Mouse (Mus musculus) CD4-positive, CD25-positive, alpha-beta regulatory T cell, adult 4 months (primary cell): Measurements from ENCODE around the gene Hist1h3f. TPM values are rescaled to one million over a fixed set of nuclear protein-coding genes. Genes with fewer than 3 reads are reported as not detected.
"Not testable (repeated sequence)": the region's sequence is repeated elsewhere in the genome, so short reads cannot be mapped to it uniquely, and the experiment has no call there.

Experiments used
- ATAC-seq: one replicate; pipeline ENCODE4 v1.8.0; 2017
- polyA plus RNA-seq, 2 experiments: library from polyadenylated mRNA; unstranded; fragments of 100-300 nt; shearing (Covaris generic); gene quantifications; one replicate each; pipeline ENCODE4 v1.2.1; 2017

Gene Hist1h3f
- polyA plus RNA-seq, 2 experiments from 2014 or later = not detected

DNA sequence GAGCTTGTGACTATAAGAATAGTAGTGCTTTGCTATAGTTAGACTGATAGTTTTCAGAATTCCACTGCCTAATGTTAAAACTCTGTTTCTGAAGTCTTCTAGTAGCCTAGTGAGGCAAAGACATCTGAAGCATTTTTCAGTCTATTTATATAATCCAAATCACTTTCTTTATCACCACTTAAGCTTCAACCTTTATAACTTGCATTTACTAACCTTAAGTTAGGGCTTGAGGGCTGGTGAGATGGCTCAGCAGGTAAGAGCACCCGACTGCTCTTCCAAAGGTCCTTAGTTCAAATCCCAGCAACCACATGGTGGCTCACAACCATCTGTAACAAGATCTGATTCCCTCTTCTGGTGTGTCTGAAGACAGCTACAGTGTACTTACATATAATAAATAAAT is 4.0 kb upstream of the Hist1h3f start:
- ATAC-seq = not testable (repeated sequence)

DNA sequence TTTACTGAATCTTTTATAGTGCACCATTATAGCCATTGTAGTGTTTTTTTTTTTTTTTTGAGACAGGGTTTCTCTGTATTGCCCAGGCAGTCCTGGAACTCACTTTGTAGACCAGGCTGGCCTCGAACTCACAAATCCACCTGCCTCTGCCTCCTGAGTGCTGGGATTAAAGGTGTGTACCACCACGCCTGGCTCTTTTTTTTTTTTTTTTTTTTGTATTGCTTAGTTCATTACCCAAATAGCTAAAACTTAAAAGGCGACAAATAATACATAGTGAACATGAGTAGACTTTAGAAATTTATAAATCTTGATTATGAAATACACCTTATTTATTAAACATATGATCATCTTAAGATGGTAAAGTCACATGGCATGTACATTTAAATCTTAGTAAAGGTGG is 2.4 kb upstream of the Hist1h3f start:
- no peak for ATAC-seq

- ATAC-seq = not testable (repeated sequence)
These were observed 1.4 kb upstream of the Hist1h3f start for GRCm38 (mm10) chr13:23542225-23542980.

DNA sequence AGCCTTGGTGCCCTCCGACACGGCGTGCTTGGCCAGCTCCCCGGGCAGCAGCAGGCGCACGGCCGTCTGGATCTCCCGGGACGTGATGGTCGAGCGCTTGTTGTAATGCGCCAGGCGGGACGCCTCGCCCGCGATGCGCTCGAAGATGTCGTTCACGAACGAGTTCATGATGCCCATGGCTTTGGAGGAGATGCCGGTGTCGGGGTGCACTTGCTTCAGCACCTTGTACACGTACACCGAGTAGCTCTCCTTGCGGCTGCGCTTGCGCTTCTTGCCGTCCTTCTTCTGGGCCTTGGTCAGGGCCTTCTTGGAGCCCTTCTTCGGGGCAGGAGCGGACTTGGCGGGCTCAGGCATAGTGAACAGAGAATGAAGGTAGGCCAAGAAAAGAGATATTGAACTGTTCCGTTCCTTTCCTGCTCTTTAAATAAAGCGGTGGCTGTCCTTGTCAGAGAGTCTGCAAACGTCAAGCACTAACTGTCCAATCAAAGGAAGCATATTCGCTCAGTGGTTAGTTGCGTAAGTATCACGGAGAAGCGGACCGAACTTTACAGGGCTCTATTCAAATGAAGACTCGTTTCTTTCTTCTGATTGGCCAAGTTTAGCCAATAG is 749 bp upstream of the Hist1h3f start, which contains the start of gene Hist1h2bh:
TSS of gene Hist1h2bh (minus strand) at position 394 of the 609 bp plus-strand sequence.
- ATAC-seq = peak; percentile 89

DNA sequence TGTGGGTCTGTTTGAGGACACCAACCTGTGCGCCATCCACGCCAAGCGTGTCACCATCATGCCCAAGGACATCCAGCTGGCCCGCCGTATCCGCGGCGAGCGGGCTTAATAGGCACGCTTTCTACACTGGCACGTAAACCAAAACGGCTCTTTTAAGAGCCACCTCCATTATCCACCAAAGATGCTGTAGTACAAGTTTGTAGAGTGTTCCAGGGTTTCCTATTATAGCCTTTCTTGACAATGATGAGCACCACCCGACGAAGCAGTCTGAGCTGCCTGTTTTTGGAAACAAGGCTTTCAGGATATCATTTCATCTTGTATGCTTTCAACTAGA is 902 bp downstream of the Hist1h3f start:
- ATAC-seq = peak; percentile 2

GRCm38 (mm10) chr13:23546694-23547093 is 2.8 kb downstream of the Hist1h3f start:
- no peak for ATAC-seq

DNA sequence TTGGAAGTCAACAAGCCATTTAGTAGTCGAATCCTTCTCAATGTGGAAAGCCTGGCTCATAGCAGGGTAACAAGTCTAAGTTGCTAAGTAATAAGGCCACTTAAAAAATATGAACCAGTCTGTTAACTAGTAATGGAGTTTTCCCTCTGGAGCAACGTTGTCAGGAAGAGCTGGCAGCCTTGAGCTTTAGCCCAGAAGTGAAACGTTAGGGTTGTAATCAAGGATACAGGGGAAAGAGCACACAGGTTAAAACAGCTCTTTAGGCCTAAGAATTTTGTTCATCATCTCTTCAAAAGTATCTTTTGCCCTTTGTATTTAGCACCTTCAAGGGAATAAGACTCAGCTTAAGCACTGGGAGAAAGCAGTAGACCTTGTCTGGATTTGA is 6.9 kb downstream of the Hist1h3f start:
- no peak for ATAC-seq

DNA sequence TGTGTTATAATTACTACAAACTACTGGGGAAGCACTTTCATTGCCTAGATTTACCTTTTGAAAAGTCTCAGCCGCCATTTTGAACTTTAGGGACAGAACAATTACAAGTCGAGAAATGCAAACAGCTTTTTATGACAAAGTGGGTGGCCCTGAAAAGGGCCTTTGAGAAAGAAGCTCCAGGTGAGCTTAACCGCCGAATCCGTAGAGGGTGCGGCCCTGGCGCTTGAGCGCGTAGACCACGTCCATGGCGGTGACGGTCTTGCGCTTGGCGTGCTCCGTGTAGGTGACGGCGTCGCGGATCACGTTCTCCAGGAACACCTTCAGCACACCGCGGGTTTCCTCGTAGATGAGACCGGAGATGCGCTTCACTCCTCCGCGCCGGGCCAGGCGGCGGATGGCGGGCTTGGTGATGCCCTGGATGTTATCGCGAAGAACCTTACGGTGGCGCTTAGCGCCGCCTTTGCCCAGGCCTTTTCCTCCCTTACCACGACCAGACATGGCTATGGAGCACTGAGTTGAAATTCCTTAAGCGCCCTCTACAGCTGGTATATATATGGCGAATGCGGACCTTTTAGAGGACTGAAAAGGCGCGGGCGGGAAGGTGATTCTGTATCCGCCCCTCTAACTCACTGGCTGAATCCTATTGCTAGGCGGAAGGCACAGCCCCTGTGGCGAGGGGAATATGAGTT is 7.4 kb downstream of the Hist1h3f start, which contains the start of gene Hist1h4f:
TSS of gene Hist1h4f (minus strand) at position 503 of the 689 bp plus-strand sequence.
- peak; percentile 73 for ATAC-seq

DNA sequence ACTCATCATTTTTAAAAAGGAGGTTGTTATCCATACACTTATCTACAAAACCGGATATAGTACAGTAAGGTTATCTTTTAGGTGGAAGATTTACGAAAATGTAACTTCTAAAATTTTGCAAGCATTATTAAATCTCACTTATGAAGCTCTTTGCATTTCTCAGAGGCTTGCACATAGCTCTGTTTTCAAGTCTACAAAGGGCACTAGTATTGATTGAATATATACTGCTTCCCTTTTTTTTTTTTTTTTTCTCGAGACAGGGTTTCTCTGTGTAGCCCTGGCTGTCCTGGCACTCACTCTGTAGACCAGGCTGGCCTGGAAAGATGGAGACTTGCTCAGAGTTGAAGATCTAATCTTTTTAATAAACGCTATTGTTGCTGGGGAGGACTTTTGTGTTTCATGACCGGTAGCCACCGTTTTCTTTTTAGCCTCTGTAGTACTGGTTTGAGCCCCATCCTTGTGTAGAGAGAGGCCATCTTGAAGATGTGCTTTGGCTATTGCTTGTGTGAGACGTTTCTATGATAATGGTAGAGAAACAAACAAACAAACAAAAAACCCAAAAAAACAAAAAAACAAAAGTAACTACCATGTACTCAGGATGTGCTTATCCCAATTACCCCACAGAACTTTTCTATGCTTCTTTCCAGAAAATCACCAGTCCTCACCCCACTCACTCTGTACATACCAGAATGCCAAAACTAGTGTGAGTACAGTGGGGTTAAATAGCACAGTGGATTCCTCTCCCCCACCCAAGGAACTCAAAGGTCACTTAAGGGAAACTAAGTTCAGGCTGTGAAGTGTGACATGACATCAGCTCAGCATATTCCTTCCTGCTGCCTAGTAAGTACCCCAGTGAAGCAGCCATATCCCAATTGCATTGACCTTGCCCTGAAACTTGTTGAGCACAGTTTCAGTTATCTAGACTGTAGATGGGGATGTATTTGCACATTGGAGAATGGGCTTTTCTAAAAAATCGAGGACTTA is 8.4 kb downstream of the Hist1h3f start:
- ATAC-seq = no peak

DNA sequence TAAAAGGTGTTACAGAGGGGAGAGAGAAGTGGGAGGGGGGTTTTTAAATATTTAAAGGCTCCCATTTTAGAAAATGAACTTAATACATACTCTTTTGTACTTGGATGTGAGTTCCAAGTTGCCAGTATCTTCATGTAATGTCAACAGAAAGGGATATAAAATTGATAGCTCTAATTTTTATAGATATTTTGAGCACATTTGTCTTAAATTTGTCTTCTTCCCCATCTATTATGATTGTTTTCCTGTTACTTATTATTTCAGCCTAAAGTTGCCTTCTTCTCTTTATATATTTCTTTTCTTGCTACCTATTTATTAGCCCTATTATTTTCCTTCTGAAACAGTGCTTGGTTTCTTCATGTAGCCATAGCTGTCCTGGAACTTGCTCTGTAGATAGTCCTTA is 9.1 kb downstream of the Hist1h3f start, which contains the start of gene Hist1h1d:
TSS of gene Hist1h1d (plus strand) at position 301 of the 400 bp plus-strand sequence.
- ATAC-seq = no peak

DNA sequence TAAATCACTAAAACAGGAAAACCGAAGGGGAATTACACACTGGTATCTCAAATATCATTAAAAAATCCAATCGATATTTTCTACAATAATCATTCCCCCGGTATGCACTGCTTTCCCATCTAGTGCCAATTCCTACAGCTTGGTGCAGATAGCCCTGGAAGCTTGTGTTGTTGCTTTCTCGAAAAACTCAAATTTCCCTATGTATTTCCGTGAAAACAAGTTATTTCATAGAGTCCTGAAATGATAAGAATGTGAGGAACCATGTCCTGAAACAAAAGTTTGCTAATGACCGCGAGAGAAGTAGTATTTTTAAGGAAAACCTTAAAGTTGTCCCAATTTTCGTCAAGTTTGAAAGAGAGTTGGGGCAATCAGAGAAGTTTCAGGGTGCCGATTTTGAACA is 10.5 kb downstream of the Hist1h3f start:
- ATAC-seq = no peak

DNA sequence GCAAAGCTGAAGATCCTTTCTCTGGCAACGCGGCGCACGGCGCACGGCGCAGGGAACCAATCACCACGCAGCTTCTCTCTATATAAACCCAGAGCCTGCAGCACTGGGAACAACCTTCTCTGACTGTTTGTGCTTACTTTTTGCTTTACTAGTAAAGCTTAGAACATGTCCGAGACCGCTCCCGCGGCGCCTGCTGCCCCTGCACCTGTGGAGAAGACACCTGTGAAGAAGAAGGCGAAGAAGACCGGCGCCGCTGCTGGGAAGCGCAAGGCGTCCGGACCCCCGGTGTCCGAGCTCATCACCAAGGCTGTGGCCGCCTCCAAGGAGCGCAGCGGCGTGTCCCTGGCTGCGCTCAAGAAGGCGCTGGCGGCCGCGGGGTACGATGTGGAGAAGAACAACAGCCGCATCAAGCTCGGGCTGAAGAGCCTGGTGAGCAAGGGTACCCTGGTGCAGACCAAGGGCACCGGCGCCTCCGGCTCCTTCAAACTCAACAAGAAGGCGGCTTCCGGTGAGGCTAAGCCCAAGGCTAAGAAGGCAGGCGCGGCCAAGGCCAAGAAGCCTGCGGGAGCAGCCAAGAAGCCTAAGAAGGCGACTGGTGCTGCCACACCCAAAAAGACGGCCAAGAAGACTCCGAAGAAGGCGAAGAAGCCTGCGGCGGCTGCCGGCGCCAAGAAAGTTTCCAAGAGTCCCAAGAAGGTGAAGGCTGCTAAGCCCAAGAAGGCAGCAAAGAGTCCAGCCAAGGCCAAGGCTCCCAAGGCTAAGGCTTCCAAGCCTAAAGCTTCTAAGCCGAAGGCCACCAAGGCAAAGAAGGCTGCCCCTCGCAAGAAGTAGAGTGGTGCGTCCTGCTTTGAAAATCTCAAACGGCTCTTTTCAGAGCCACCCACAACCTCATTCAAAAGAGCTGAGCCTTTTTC is 11.3 kb downstream of the Hist1h3f start:
- peak; percentile 66 for ATAC-seq

DNA sequence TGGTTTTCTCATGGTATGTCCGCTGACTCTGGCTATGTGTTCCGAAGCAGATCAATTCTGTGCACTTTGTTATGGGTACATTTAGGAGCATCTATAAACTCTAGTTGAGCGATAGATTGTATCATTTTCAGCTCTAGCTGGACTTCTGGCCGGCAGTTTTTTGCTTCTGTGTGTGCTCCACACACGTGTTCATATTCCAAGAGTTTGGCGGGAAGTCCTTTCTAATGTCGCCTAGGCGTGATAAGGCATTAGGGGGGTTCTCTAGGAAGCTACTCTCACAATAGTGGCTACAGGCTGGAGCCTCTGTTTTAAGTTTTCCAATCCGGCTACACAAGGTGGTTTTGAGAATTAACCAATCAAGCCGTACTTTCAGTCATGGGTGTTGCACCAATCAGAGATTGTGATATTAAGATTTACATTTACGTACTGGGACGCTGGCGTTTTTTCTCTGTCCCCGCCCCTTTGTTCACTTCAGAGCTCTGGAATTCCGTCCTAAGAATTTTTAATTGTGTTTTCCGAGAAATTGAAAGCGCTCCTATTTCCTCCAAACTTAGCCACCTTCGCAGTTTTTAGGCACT is 12.1 kb downstream of the Hist1h3f start:
- peak; percentile 71 for ATAC-seq

DNA sequence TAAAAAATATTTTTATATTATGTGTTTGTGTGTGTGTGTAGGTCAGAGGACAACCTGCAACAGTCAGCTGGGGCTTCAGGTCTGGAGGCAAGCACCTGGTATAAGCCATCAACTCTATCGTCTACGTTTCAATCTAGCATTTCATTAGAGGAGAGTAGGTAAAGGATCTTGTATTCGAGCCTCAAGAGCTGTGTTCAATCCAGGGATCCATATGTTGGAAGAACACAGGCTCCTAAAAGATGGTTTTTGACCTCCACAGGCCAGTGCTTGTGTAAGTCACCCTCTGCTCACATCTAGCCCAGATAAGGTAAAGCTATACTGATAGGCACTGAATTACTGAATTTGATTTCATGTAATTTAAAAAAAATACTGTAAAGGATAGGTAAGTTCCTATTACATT is 13.1 kb downstream of the Hist1h3f start:
- no peak for ATAC-seq

DNA sequence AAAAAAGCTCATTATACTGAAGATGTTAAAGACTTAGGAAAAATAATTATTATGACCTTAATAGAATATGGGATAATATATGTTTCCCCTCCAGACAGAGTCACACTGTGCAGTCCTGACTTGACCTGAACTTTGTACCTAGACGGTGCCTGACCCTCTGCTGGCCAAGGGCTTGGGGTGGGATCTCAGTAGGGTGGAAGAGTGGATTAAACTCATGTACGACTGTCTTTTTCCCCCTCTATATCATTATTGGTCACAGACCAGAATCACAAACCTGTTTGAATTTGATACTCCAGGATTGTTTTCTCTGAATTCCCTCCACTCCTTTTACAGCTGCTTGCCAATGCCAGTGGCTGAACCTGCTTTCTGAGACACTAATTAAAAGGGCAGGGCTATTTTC is 16.8 kb downstream of the Hist1h3f start:
- not testable (repeated sequence) for ATAC-seq

GRCm38 (mm10) chr13:23561531-23561882 is 17.7 kb downstream of the Hist1h3f start:
- ATAC-seq = peak; percentile 8

GRCm38 (mm10) chr13:23561883-23562659 is 18.2 kb downstream of the Hist1h3f start, which contains the start of gene Hist1h3e:
Gene Hist1h3e, minus strand, starts transcription at chr13:23562369.
- ATAC-seq = peak; percentile 93

DNA sequence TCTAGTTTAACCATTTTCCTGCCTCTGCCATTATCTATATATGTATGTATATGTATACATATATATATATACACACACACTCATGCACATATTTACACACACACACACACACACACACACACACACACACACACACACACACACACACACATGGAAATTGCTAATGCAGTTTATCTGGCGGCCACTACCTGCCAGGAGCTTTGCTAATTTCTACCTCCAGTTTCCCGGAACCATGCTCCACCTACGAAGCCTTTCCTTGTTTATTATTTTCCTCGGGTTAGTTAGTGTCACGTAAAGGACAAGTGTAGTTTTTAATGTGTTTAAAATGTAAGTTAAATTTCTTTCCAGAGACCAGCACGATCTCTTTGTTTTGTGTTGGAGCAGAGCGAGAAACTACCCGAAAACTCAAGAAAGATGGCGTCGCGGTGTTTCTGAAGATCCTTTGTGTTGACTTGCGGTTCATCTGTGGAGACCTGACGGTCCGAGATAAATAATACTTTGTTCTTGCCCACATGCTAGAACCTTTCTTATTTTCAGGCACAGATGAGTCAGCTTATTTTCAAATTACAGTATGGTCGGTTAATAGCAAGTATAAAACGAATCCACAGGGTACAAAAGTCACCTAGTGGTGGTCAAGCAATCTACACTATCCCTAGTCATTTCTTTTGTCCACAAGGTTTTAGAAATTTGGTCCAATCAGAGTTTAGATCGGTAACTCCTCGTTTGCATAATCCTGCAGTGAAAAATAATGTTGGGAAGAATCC is 19.0 kb downstream of the Hist1h3f start:
- ATAC-seq = peak; percentile 18

- no peak for ATAC-seq
These were observed 20.6 kb downstream of the Hist1h3f start for GRCm38 (mm10) chr13:23564482-23564881.
